Mouse (Mus musculus) gastrocnemius, postnatal 25 days (tissue): ENCODE data around the gene Arhgef39. TPM values are rescaled to one million over a fixed set of nuclear protein-coding genes. Genes with fewer than 3 reads are reported as not detected.

Experiments used
- DNase-seq: peaks from one replicate; pipeline ENCODE4 v3.0.0; 2022
- long read RNA-seq, 2 experiments: library from polyadenylated mRNA; stranded (forward); transcript quantifications; one replicate each; pipeline ENCODE4 v2.0.0; 2021
- total RNA-seq, 2 experiments: library from RNA; stranded (reverse); gene quantifications; 1 replicate in 1 of 2; 2 replicates in 1 of 2; pipeline ENCODE4 v1.2.3; 2021

The Arhgef39 gene
- total RNA-seq: under 1 TPM in 1 of 2 experiments, not detected in 1; 0.69 TPM
- long read RNA-seq, experiment 1: 0 reads
- long read RNA-seq, experiment 2, partial matches to known transcripts: 0 of 1 reads
- long read RNA-seq, experiment 2, other reads (novel, unspliced or antisense): 1 of 1 reads

- peak; percentile 76 for DNase-seq
These were observed at the start of gene Arhgef39 for GRCm38 (mm10) chr4:43499407-43500333. Gene Arhgef39, minus strand, starts transcription at chr4:43499695.

GRCm38 (mm10) chr4:43549055-43549454 is 49.6 kb upstream of the Arhgef39 start:
- DNase-seq: no peak

- no peak for DNase-seq
These were observed 47.7 kb upstream of the Arhgef39 start for GRCm38 (mm10) chr4:43547160-43547559.

- no peak for DNase-seq
These were observed 47.0 kb upstream of the Arhgef39 start for GRCm38 (mm10) chr4:43546375-43547047.

- DNase-seq: no peak
These were observed 42.5 kb upstream of the Arhgef39 start for GRCm38 (mm10) chr4:43542044-43542443.

GRCm38 (mm10) chr4:43536031-43536430 is 36.5 kb upstream of the Arhgef39 start:
- no peak for DNase-seq

GRCm38 (mm10) chr4:43535628-43536027 is 36.1 kb upstream of the Arhgef39 start:
- DNase-seq: no peak

GRCm38 (mm10) chr4:43533270-43533669 is 33.8 kb upstream of the Arhgef39 start:
- DNase-seq: no peak

- DNase-seq: peak; percentile 48
These were observed 31.1 kb upstream of the Arhgef39 start for GRCm38 (mm10) chr4:43530581-43530980.

- DNase-seq: no peak
These were observed 30.6 kb upstream of the Arhgef39 start for GRCm38 (mm10) chr4:43530081-43530501.

- DNase-seq: no peak
These were observed 29.0 kb upstream of the Arhgef39 start for GRCm38 (mm10) chr4:43528487-43528886.

GRCm38 (mm10) chr4:43527880-43528279 is 28.4 kb upstream of the Arhgef39 start:
- DNase-seq: no peak

- DNase-seq: peak; percentile 82
These were observed 20.5 kb upstream of the Arhgef39 start for GRCm38 (mm10) chr4:43519956-43520355.

- no peak for DNase-seq
These were observed 20.1 kb upstream of the Arhgef39 start for GRCm38 (mm10) chr4:43519551-43519950.

GRCm38 (mm10) chr4:43515764-43516708 is 16.5 kb upstream of the Arhgef39 start:
- no peak for DNase-seq

GRCm38 (mm10) chr4:43513791-43514190 is 14.3 kb upstream of the Arhgef39 start:
- DNase-seq: no peak

GRCm38 (mm10) chr4:43513300-43513699 is 13.8 kb upstream of the Arhgef39 start:
- no peak for DNase-seq

- no peak for DNase-seq
These were observed 13.2 kb upstream of the Arhgef39 start for GRCm38 (mm10) chr4:43512653-43513052.

- DNase-seq: no peak
These were observed 12.4 kb upstream of the Arhgef39 start for GRCm38 (mm10) chr4:43511675-43512454.

- DNase-seq: no peak
These were observed 9.6 kb upstream of the Arhgef39 start for GRCm38 (mm10) chr4:43509109-43509508.

GRCm38 (mm10) chr4:43508666-43508997 is 9.1 kb upstream of the Arhgef39 start:
- no peak for DNase-seq
